Mouse (Mus musculus): ENCODE results near the gene Tnpo2. TPM values are rescaled to one million over a fixed set of nuclear protein-coding genes. Genes with fewer than 3 reads are reported as not detected.
"Not testable (repeated sequence)": the region's sequence is repeated elsewhere in the genome, so short reads cannot be mapped to it uniquely, and the experiment has no call there.

Gene Tnpo2
- polyA plus RNA-seq, 1 experiment from 2014 or later, result 16.2 TPM

DNA sequence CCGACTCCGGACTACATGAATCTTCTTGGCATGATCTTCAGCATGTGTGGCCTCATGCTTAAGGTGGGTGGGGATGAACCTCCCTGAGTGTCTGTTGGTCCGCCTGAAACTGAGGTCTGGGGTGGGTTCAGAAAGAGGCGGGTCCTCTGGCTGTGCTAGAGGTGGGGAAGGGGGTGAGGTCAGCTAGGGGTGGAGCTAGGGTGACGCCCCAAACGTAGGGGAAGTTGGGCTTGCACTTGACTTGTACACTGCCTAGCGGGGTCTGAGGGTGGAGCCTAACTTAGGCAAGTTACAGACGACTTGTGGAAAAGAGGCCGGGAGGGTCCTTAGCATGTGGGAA, 44.5 kb downstream of the Tnpo2 start, which contains the start of gene Wdr83:
TSS of gene Wdr83 (minus strand) at position 91 of the 340 bp plus-strand sequence.
- H3K4me3 ChIP-seq (ENCODE audit: low read depth, low read length), result peak within 1 kb of the TSS; percentile 62
- peak; percentile 77 for ATAC-seq (replicated peaks; ENCODE audit: insufficient number of reproducible peaks, low FRiP score, low TSS enrichment)
- 2% methylated on average over 9 of the region's 9 CpGs for WGBS (ENCODE audit: insufficient replicate concordance)
- H3K36me3 ChIP-seq (ENCODE audit: control insufficient read depth, insufficient read depth, low read length), result peaks cover 7% of the 10 kb centered on the region
- no peaks in the 10 kb centered on the region for H3K27me3 ChIP-seq (ENCODE audit: control insufficient read depth, insufficient read depth, low read length)
- peaks cover 21% of the 10 kb centered on the region for H3K4me1 ChIP-seq (ENCODE audit: control insufficient read depth, insufficient read depth, low read length)
- no peaks in the 10 kb centered on the region for H3K9me3 ChIP-seq (replicated peaks; ENCODE audit: control insufficient read depth, low read length)
- H3K9ac ChIP-seq (ENCODE audit: low read depth, low read length), result peak within 1 kb of the TSS; percentile 87
- H3K4me2 ChIP-seq, result peak within 1 kb of the TSS; percentile 96
- H3K27ac ChIP-seq (ENCODE audit: low read depth, low read length), result no peak within 1 kb of the TSS

DNA sequence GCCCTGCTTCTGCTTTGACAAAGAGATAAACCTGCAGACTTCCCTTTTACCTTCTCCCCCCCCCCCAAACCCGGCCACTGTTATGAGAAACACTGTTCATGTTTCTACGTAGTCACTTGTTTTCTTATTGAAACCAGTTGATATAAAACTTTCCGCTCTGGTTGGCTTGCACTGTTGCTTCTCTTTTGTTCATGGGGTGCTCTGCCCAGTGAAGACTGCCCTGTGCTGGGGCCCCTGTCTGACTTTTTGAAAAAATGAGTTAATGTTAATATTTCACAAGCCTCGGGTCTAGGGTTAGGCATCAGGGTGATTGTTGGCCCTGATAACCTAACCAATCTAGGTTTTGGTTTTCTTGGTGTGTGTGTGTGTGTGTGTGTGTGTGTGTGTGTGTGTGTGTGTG, 45.5 kb downstream of the Tnpo2 start:
- WGBS (ENCODE audit: insufficient replicate concordance), result 80% methylated on average over 4 of the region's 4 CpGs
- not testable (repeated sequence) for H3K4me3 ChIP-seq (ENCODE audit: low read depth, low read length); H3K4me2 ChIP-seq

DNA sequence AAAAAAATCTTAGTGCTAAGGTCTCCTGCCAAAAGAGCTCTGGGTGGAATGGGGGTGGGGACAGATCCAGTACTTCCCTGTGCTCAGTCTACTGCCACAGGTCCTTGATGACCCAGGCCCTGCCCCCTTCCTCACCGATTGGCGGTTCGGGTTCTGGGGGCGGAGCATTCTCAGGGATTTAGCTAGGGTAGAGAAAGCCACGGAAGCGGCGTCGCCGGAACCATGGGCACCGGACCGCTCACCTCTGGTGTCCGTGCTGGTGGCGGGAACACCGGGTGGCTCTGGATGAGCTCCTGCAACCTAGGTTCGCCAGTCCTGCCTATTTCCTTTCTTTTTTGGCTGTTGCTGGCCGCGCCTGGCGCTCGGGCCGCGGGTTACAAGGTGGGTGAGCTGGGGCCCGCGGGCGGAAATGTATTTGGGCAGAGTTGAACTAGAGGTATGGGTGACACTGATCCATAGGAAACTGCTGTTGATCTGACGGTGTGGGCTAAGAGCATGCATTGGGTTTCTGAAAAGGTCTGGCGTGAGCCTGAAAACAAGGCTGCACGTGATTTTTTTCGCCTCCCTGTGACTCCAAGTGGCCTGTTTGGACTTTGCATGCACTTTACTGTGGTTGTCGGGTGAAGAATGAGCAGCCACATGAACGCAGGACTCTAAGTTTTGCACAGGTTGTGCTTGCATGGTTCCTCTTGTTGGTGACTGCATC, 46.5 kb downstream of the Tnpo2 start, which contains the start of gene Man2b1:
TSS of gene Man2b1 (plus strand) at position 163 of the 706 bp plus-strand sequence.
- H3K9ac ChIP-seq (ENCODE audit: low read depth, low read length), result peak within 1 kb of the TSS; percentile 85

More for the DNA sequence above, 45.5 kb downstream of the Tnpo2 start:
- ATAC-seq (replicated peaks; ENCODE audit: insufficient number of reproducible peaks, low FRiP score, low TSS enrichment); H3K27me3 ChIP-seq (ENCODE audit: control insufficient read depth, insufficient read depth, low read length); H3K9ac ChIP-seq (ENCODE audit: low read depth, low read length); H3K36me3 ChIP-seq (ENCODE audit: control insufficient read depth, insufficient read depth, low read length); H3K27ac ChIP-seq (ENCODE audit: low read depth, low read length); H3K9me3 ChIP-seq (replicated peaks; ENCODE audit: control insufficient read depth, low read length): not testable (repeated sequence)
- H3K4me1 ChIP-seq (ENCODE audit: control insufficient read depth, insufficient read depth, low read length), result peaks cover 21% of the 10 kb centered on the region

DNA sequence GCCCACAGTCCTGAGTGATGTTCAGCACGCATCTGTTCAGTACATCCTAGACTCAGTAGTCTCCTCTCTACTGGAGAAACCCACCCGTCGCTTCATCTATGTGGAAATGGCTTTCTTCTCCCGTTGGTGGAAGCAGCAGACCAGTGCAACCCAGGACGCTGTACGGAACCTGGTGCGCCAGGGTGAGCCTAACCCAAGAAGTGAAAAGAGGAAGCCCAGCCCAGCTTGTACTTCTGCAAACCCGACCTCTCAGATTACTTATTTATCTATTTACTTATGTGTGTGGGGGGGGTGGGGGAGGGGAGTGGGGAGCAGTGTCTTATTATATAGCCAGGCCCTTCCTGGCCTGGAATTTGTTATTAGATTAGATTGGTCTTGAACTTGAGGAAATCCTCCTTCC, 47.9 kb downstream of the Tnpo2 start:
- Histone ChIP-seq H3K9ac (ENCODE audit: low read depth, low read length) (no peak overlapping the region), H3K27ac (ENCODE audit: low read depth, low read length) (no peak overlapping the region), H3K4me3 (ENCODE audit: low read depth, low read length) (no peak overlapping the region), H3K4me2 (no peak overlapping the region), H3K27me3 (ENCODE audit: control insufficient read depth, insufficient read depth, low read length) (no peaks in the 10 kb centered on the region), H3K36me3 (ENCODE audit: control insufficient read depth, insufficient read depth, low read length) (no peaks in the 10 kb centered on the region), H3K9me3 (replicated peaks; ENCODE audit: control insufficient read depth, low read length) (no peaks in the 10 kb centered on the region), H3K4me1 (ENCODE audit: control insufficient read depth, insufficient read depth, low read length) (peaks cover 18% of the 10 kb centered on the region)
- WGBS (ENCODE audit: insufficient replicate concordance), result 79% methylated on average over 8 of the region's 8 CpGs
- ATAC-seq (replicated peaks; ENCODE audit: insufficient number of reproducible peaks, low FRiP score, low TSS enrichment), result no peak

More for the DNA sequence above, 46.5 kb downstream of the Tnpo2 start, which contains the start of gene Man2b1:
- Histone ChIP-seq H3K36me3 (ENCODE audit: control insufficient read depth, insufficient read depth, low read length) (no peaks in the 10 kb centered on the region), H3K9me3 (replicated peaks; ENCODE audit: control insufficient read depth, low read length) (no peaks in the 10 kb centered on the region), H3K4me3 (ENCODE audit: low read depth, low read length) (peak within 1 kb of the TSS; percentile 72), H3K27me3 (ENCODE audit: control insufficient read depth, insufficient read depth, low read length) (no peaks in the 10 kb centered on the region), H3K4me1 (ENCODE audit: control insufficient read depth, insufficient read depth, low read length) (peaks cover 21% of the 10 kb centered on the region), H3K4me2 (peak within 1 kb of the TSS; percentile 82), H3K27ac (ENCODE audit: low read depth, low read length) (0 out of 2 replicates have a peak within 1 kb of the TSS, but pooled peaks have one; percentile 18)
- 2% methylated on average over 30 of the region's 30 CpGs for WGBS (ENCODE audit: insufficient replicate concordance)
- peak; percentile 65 for ATAC-seq (replicated peaks; ENCODE audit: insufficient number of reproducible peaks, low FRiP score, low TSS enrichment)

DNA sequence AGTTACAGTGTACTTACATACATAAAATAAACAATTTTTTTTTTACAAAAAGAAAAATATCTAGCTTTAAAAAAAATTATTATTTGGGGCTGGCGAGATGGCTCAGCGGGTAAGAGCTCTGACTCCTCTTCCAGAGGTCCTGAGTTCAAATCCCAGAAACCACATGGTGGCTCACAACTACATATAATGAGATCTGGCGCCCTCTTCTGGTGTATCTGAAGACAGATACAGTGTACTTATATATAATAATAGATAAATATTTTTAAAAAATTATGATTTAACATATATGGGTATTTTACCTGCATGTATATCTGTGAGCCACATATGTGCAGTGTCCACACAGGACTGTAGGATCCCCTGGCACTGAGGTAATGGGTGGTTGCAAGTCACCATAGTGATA, 49.5 kb downstream of the Tnpo2 start:
- no peak overlapping the region for H3K4me2 ChIP-seq
- no peak for ATAC-seq (replicated peaks; ENCODE audit: insufficient number of reproducible peaks, low FRiP score, low TSS enrichment)
- H3K9me3 ChIP-seq (replicated peaks; ENCODE audit: control insufficient read depth, low read length), result no peaks in the 10 kb centered on the region
- no peak overlapping the region for H3K4me3 ChIP-seq (ENCODE audit: low read depth, low read length)
- H3K27ac ChIP-seq (ENCODE audit: low read depth, low read length), result no peak overlapping the region
- 73% methylated on average over 3 of the region's 3 CpGs for WGBS (ENCODE audit: insufficient replicate concordance)
- H3K36me3 ChIP-seq (ENCODE audit: control insufficient read depth, insufficient read depth, low read length), result no peaks in the 10 kb centered on the region
- no peaks in the 10 kb centered on the region for H3K27me3 ChIP-seq (ENCODE audit: control insufficient read depth, insufficient read depth, low read length)
- H3K4me1 ChIP-seq (ENCODE audit: control insufficient read depth, insufficient read depth, low read length), result peaks cover 15% of the 10 kb centered on the region
- no peak overlapping the region for H3K9ac ChIP-seq (ENCODE audit: low read depth, low read length)

DNA sequence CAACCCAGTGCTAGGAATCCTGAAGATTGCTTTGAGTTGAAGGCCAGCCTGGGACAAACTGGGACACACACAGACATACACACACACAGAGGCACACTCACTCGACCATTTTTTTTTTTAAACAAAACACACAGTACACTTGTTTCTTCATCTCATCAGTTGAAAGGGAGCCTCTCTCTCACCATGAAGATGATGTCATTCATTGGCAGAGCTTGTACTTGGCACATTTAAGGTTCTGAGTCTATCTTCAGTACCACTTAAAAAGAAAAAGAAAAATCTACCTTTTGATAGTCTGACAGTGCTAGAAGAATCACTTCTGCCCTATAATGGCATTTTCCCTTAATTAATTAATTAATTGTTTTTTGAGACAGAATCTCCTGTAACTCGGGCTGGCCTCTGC, 52.1 kb downstream of the Tnpo2 start:
- H3K27me3 ChIP-seq (ENCODE audit: control insufficient read depth, insufficient read depth, low read length), result no peaks in the 10 kb centered on the region
- peaks cover 2% of the 10 kb centered on the region; the same call in 1 of the 2 replicates for H3K4me1 ChIP-seq (ENCODE audit: control insufficient read depth, insufficient read depth, low read length)
- H3K27ac ChIP-seq (ENCODE audit: low read depth, low read length), result no peak overlapping the region
- no peaks in the 10 kb centered on the region for H3K9me3 ChIP-seq (replicated peaks; ENCODE audit: control insufficient read depth, low read length)
- H3K4me3 ChIP-seq (ENCODE audit: low read depth, low read length), result no peak overlapping the region
- H3K4me2 ChIP-seq, result no peak overlapping the region
- ATAC-seq (replicated peaks; ENCODE audit: insufficient number of reproducible peaks, low FRiP score, low TSS enrichment), result no peak
- H3K9ac ChIP-seq (ENCODE audit: low read depth, low read length), result no peak overlapping the region
- WGBS (ENCODE audit: insufficient replicate concordance), result 77% methylated on average over 2 of the region's 2 CpGs
- H3K36me3 ChIP-seq (ENCODE audit: control insufficient read depth, insufficient read depth, low read length), result no peaks in the 10 kb centered on the region

DNA sequence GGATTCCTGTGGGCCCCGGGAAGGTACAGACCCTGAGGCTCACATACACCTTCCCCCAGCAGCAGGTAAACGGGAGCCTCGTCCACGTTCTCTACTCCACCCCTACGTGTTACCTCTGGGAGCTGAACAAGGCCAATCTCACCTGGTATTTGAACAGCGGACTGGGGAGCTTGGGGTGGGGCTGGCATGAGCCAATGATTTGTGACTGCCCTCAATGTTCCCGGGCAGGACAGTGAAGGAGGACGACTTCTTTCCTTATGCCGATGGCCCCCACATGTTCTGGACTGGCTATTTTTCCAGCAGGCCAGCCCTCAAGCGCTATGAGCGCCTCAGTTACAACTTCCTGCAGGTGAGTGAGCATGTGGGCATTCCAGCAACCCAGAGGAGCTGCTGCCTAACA, 54.1 kb downstream of the Tnpo2 start:
- no peaks in the 10 kb centered on the region for H3K4me1 ChIP-seq (ENCODE audit: control insufficient read depth, insufficient read depth, low read length)
- H3K4me2 ChIP-seq, result no peak overlapping the region
- no peaks in the 10 kb centered on the region for H3K27me3 ChIP-seq (ENCODE audit: control insufficient read depth, insufficient read depth, low read length)
- no peak overlapping the region for H3K4me3 ChIP-seq (ENCODE audit: low read depth, low read length)
- no peak for ATAC-seq (replicated peaks; ENCODE audit: insufficient number of reproducible peaks, low FRiP score, low TSS enrichment)
- no peaks in the 10 kb centered on the region for H3K9me3 ChIP-seq (replicated peaks; ENCODE audit: control insufficient read depth, low read length)
- peaks cover 5% of the 10 kb centered on the region; the same call in 1 of the 2 replicates for H3K36me3 ChIP-seq (ENCODE audit: control insufficient read depth, insufficient read depth, low read length)
- WGBS (ENCODE audit: insufficient replicate concordance), result 88% methylated on average over 11 of the region's 11 CpGs
- H3K9ac ChIP-seq (ENCODE audit: low read depth, low read length), result no peak overlapping the region
- H3K27ac ChIP-seq (ENCODE audit: low read depth, low read length), result no peak overlapping the region

DNA sequence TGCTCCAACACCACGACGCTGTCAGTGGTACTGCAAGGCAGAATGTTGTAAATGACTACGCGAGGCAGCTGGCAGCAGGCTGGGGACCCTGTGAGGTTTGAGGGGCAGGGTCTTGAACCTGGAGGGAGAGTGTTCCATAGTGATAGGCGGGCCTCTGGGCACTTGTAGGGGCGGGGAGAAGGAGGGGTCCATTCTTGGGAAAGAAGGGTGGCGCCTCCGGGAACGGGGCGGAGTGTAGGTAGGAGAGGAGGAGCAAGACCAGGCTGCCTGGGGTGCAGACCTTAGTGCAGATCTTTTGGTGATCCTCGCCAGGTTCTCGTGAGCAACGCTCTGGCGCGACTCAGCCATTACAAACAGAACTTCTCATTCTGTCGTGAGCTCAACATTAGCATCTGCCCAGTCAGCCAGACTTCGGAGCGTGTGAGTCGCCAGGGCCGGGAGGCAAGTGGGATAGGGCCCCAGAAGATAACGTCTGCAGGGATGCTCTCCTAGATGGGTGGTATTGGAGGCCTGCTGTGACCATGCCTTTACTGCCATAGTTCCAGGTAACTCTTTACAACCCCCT, 54.9 kb downstream of the Tnpo2 start:
- no peaks in the 10 kb centered on the region for H3K4me1 ChIP-seq (ENCODE audit: control insufficient read depth, insufficient read depth, low read length)
- peaks cover 5% of the 10 kb centered on the region; the same call in 1 of the 2 replicates for H3K36me3 ChIP-seq (ENCODE audit: control insufficient read depth, insufficient read depth, low read length)
- no peak overlapping the region for H3K4me3 ChIP-seq (ENCODE audit: low read depth, low read length)
- no peak overlapping the region; the same call in 1 of the 2 replicates for H3K4me2 ChIP-seq
- H3K9me3 ChIP-seq (replicated peaks; ENCODE audit: control insufficient read depth, low read length), result no peaks in the 10 kb centered on the region
- WGBS (ENCODE audit: insufficient replicate concordance), result 23% methylated on average over 21 of the region's 21 CpGs
- no peak for ATAC-seq (replicated peaks; ENCODE audit: insufficient number of reproducible peaks, low FRiP score, low TSS enrichment)
- no peak overlapping the region for H3K27ac ChIP-seq (ENCODE audit: low read depth, low read length)
- no peak overlapping the region for H3K9ac ChIP-seq (ENCODE audit: low read depth, low read length)
- no peaks in the 10 kb centered on the region for H3K27me3 ChIP-seq (ENCODE audit: control insufficient read depth, insufficient read depth, low read length)

Data from heart, embryonic 11.5 days (tissue).